Mouse (Mus musculus): ENCODE data around the gene Grasp. TPM values are rescaled to one million over a fixed set of nuclear protein-coding genes. Genes with fewer than 3 reads are reported as not detected.

The Grasp gene
- total RNA-seq, 2 experiments from 2014 or later, result 9.4 to 12.3 TPM

GRCm38 (mm10) chr15:101260874-101261622 lies 37.1 kb downstream of the Grasp start:
- no peak for DNase-seq (ENCODE audit: low spot score)
- intact Hi-C loops (cut with DNase I), result no loop called here

DNA sequence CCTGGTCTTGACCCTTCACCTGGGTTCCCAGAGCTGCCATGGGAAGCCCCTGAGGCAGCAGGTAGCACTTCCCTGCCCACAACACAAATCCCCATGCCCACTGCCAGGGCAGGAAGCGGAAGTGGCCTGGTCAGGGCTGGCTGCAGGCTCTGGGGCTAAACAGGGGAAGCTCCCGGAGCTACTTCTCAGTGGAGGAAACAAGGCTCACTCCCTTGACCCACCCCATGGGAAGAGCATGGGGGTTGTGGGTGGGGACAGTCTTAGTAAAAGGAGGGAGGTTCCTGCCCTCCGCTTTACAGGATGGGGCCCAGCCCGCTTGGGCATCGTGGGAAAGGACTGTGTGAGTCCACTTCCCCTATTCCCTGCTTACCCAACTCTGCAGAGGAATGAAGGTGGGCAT lies 38.5 kb downstream of the Grasp start:
- DNase-seq (ENCODE audit: low spot score), result no peak
- intact Hi-C loops (cut with DNase I), result no loop called here

DNA sequence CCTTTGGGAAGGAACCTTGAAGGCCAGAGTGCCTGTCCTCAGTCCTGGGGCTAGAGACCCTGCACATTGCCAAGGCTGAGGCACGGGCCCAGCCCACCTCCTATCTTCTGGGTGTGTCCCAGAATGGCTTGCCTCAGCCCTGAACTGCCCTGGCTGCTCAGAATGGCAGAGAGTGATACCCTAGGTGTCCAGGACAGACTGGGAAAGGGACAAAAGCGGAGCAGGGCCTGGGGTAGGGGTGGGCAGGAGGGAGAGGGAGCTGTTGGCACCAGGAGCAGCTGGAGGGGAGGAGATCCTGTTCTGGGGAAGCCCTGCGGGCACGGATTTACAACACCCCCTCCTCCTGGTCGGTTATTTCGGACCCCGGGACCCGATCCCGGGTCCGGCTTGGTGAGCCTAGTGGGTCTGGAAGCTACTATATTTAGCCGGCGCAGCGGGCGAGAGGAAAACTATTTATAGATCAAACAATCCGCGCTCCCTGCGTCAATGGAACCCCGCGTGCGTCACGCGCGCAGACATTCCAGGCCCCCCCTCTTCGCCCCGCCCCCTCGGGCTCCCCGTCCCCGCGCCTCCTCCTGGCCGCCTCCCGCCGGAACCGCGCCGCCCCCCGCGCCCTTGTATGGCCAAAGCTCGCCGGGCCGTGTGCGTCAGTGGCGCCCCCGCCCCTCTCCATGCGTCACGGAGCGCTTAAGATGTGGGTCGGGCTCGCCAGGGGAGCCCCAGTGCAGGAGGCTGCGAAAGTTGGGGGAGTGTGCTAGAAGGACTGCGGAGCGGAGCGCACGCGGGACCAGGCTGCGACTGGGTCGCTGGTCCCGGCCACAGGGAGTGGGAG lies 42.4 kb downstream of the Grasp start:
- intact Hi-C loops (cut with DNase I), result loop anchor here (2.0 kb wide), 1 partner anchor 26 kb away; no protein-coding TSS in a partner anchor
- DNase-seq (ENCODE audit: low spot score), result peak; percentile 93

DNA sequence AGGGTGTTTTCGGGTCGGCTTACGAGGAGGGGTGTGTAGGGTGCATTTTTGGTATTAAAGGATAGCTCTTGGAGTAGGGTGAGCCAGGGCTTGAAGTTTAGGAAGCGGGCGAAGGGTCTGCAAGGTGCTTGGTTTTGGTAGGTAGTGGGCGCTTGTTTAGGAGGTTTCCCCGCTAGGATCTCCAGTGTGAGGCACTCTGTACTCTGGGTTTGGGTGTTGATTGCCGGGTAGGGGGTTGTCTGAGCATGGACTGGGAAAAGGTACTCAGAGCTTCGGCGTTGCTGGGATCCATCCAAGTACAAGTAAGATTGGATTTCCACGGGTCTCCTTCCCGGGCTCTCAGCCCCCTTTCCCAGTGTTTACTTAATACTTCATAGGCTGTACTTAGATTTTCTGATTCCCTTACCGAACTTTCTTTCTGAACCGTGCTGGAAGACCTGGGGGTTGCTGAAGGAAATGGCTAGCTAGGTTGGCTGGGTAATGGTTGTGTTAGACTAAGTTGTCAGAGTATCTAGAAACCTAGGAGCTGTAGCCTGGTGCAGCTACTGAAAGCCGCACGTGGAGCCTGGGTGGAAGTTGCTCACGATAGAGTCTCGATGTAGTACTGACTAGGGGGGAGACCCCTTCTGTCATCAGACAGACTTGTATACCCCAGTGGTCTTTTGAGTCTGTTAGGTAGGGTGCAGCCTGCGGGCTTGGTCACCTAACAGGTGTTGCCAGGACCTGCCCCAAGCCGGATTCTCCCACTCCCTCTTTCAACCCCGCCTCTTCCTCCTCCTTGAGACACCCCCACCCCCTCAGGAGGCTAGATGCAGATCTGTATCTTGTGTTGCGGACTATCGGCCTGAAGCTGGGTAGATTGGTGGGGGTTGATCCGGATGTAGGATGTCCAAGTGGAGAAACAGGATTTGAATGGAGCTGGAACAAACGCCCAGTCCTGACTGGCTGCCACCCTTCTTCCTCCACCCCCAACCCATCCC lies 43.4 kb downstream of the Grasp start:
- DNase-seq (ENCODE audit: low spot score), result no peak
- intact Hi-C loops (cut with DNase I), result loop anchor here (2.0 kb wide), 2 partner anchors 15 to 27 kb away; no protein-coding TSS in a partner anchor

GRCm38 (mm10) chr15:101270101-101270820 lies 46.3 kb downstream of the Grasp start:
- no peak for DNase-seq (ENCODE audit: low spot score)
- intact Hi-C loops (cut with DNase I), result no loop called here

DNA sequence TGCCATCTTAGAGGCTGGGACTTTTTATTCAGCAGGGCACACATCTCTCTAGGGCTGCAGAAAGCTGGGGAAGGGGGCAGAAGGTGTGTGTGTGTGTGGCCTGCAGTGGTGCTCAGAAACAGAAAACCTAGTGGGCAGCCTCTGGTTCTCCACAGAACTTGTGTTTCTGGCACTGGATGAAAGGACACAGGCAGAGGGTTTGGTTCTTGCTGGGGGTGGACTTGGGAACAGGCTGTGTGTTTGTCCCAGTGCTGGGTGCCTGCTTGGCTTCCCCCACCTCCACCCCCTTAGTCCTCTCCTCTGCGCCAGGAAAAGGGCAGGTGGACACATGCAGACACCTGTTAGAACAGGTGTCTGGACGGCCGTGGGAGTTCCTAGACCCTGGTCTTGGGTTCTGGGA lies 47.1 kb downstream of the Grasp start:
- intact Hi-C loops (cut with DNase I), result no loop called here
- DNase-seq (ENCODE audit: low spot score), result no peak

DNA sequence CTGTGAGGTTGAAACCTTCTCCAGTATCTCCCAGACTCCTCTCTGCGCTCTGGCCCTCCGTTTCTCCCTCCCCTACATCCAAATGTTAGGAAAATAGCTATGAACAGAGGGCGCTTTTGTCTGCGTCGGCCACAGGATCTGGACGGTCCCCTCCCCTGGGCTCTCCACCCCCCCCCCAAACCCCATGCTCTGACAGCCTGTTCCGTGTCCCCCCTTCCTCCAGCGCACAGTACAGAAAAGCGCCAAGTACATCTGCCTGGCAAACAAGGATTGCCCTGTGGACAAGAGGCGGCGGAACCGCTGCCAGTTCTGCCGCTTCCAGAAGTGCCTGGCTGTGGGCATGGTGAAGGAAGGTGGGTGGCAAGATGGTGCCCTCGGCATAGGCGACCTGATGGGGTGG lies 47.5 kb downstream of the Grasp start:
- intact Hi-C loops (cut with DNase I), result no loop called here
- DNase-seq (ENCODE audit: low spot score), result no peak

- no peak for DNase-seq (ENCODE audit: low spot score)
- intact Hi-C loops (cut with DNase I), result no loop called here
These were observed 50.4 kb downstream of the Grasp start for GRCm38 (mm10) chr15:101274380-101274779.

DNA sequence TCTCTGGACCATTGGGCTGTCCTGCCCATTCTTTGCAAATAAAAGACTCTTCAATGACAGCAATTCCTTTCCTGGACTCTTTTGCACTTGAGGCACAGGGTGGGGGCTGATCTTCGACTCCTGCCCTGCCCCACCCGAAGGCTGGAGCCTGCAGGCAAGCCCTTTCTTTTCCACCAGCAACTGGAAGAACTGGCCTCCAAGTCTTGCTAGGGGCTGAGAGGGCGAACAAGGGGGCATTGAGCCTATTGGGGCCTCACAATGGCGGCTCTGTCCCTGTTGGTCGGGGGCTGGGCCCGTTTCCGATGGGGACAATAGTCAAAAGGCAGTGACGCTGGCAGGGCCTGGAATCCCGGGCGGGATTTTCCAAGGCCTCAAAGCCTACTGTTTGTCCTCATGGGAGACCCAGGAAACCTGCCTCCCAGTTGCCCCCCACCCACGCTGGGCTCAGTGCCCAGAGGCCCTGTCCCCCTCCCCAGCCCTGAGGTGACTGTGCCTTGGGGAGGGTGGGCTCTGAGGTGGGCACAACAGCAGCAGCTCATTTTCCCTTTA lies 53.4 kb downstream of the Grasp start:
- intact Hi-C loops (cut with DNase I), result no loop called here
- DNase-seq (ENCODE audit: low spot score), result no peak

DNA sequence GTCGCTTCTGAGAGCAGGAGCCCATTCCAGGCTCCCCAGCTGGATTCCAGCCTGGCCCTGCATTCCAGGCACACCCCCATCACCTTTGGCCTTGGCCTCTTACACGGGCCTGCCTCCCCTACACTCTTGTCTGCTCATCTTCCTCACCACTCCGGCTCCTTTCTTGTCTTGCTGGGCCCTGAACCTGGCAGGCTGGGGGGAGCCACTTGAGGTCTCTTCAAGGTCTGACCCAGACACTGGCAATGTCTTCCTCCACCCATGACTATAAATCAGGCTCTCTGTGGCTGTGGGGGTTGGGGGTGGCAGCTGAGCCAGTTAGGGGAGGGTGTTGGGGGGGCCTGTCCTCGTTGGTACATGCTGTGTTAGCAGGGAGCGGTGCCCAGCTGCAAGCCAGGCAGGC lies 54.6 kb downstream of the Grasp start:
- DNase-seq (ENCODE audit: low spot score), result no peak
- intact Hi-C loops (cut with DNase I), result no loop called here

DNA sequence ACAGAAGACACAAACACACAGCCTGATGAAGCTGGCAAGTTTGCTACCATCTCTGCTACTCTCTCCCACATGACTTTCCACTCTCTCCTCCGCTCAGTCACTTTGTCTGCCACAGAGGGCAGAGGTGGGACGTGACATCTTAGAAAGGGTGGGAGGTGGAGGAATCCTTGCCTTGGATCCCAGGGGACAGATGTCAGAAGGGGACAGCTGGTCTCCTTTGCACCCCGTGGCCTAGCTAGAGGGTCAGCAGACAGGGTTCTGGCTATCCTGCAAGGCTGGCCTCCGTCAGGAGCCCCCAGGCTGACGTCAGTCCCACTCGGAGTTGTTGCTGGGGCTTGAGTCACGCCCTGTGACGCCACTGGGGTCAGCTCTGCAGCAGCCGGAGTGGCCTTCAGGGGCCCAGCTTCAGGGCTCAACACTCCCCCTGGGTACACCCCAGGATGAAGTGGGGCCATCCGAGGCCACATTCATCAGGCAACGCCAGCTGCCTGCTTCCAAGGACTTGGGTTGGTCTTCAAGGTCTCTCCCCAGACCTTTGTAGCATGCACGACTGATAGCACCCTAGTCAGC lies 55.5 kb downstream of the Grasp start:
- no peak for DNase-seq (ENCODE audit: low spot score)

More for the DNA sequence above, 55.5 kb downstream of the Grasp start:
- intact Hi-C loops (cut with DNase I), result no loop called here

Small RNA genes within 50 kb of the gene (microRNA-seq; reads per million reads assigned to microRNA genes)
- gene Mir6962, result not detected

Other genes with a start within 250 kb of the Grasp start
- gene Gm47841, start 176.8 kb upstream of the Grasp start, total RNA-seq (2021), result not detected
- 1 to 10 TPM; 1.3 to 1.4 TPM for gene Fignl2, start 145.6 kb upstream of the Grasp start, total RNA-seq (2021)
- gene Ankrd33, start 108.4 kb upstream of the Grasp start, total RNA-seq (2021), result not detected
- 10 to 100 TPM; 23.2 to 31.5 TPM for gene Acvrl1, start 95.7 kb upstream of the Grasp start, total RNA-seq (2021)
- gene Acvr1b, start 50.1 kb upstream of the Grasp start, total RNA-seq (2021), result 10 to 100 TPM; 11.7 to 14.5 TPM
- gene Nr4a1, start 30.1 kb downstream of the Grasp start, total RNA-seq (2021), result 1 to 10 TPM; 5.5 to 6.3 TPM
- 10 to 100 TPM; 21.5 to 25.0 TPM for gene Atg101, start 60.1 kb downstream of the Grasp start, total RNA-seq (2021)
- 1 to 10 TPM; 1.3 to 1.5 TPM for gene 6030408B16Rik, start 69.0 kb downstream of the Grasp start, total RNA-seq (2021)
- 1 to 10 TPM; 2.0 to 2.2 TPM for gene Krt80, start 146.0 kb downstream of the Grasp start, total RNA-seq (2021)
- gene Krt7, start 186.9 kb downstream of the Grasp start, total RNA-seq (2021), result 1 to 10 TPM; 4.2 to 5.9 TPM
- gene Krt87, start 214.6 kb downstream of the Grasp start, total RNA-seq (2021), result not detected
- gene Krt88, start 223.6 kb downstream of the Grasp start, total RNA-seq (2021), result not detected
- not detected for gene Krt81, start 239.6 kb downstream of the Grasp start, total RNA-seq (2021)
- gene Krt86, start 249.3 kb downstream of the Grasp start, total RNA-seq (2021), result not detected

Measured in heart, postnatal 25 days (tissue).